Mouse (Mus musculus) ES-Bruce4 (cell line): ENCODE results near the gene Lrrk1. TPM values are rescaled to one million over a fixed set of nuclear protein-coding genes. Genes with fewer than 3 reads are reported as not detected.

Source experiments
- H3K27ac ChIP-seq: 2 replicates; pipeline ENCODE4 v1.5.1; 2012; ENCODE audit warnings: low read length, inconsistent platforms; ENCODE audit not compliant: insufficient read depth
- H3K27me3 ChIP-seq: 2 replicates; pipeline ENCODE4 v1.6.1; 2012; ENCODE audit warnings: mild to moderate bottlenecking, low read length, inconsistent platforms; ENCODE audit not compliant: control insufficient read depth, poor library complexity, insufficient read depth, severe bottlenecking
- H3K36me3 ChIP-seq: 2 replicates; pipeline ENCODE4 v1.6.1; 2012; ENCODE audit warnings: inconsistent platforms, mild to moderate bottlenecking, low read length, moderate library complexity; ENCODE audit not compliant: control insufficient read depth, poor library complexity, insufficient read depth, severe bottlenecking
- H3K4me1 ChIP-seq: one replicate; pipeline ENCODE4 v1.8.1; 2011; ENCODE audit warnings: low read length; ENCODE audit not compliant: control insufficient read depth, insufficient read depth
- H3K4me3 ChIP-seq: 2 replicates; pipeline ENCODE4 v1.5.1; 2011; ENCODE audit warnings: low read depth, mild to moderate bottlenecking, low read length
- H3K9ac ChIP-seq: 2 replicates; pipeline ENCODE4 v1.6.1; 2012; ENCODE audit warnings: low read depth, mild to moderate bottlenecking, inconsistent platforms; ENCODE audit not compliant: poor library complexity, severe bottlenecking
- H3K9me3 ChIP-seq: replicated peaks from 2 replicates; pipeline ENCODE4 v1.6.1; 2012; ENCODE audit warnings: mild to moderate bottlenecking, low read length, inconsistent platforms; ENCODE audit not compliant: control insufficient read depth, poor library complexity, insufficient read depth, severe bottlenecking
- CTCF ChIP-seq: IDR thresholded peaks from one replicate; pipeline ENCODE4 v1.8.1; 2011; ENCODE audit warnings: low read depth, low read length
- EP300 ChIP-seq: IDR thresholded peaks from 2 replicates; pipeline ENCODE4 v1.6.1; 2011; ENCODE audit warnings: low read depth, low read length; ENCODE audit not compliant: insufficient read depth
- POLR2A ChIP-seq: IDR thresholded peaks from one replicate; pipeline ENCODE4 v1.8.1; 2011; ENCODE audit warnings: low read length; ENCODE audit not compliant: insufficient read depth
- polyA plus RNA-seq: library from polyadenylated mRNA; stranded (reverse); fragments of >200 nt; gene quantifications from 2 replicates; pipeline ENCODE4 v1.2.4, GENCODE M21; 2011; ENCODE audit warnings: low read depth; ENCODE audit not compliant: missing spikeins, insufficient read depth, insufficient read length

The Lrrk1 gene
- polyA plus RNA-seq, 1 experiment: 6.4 TPM

DNA sequence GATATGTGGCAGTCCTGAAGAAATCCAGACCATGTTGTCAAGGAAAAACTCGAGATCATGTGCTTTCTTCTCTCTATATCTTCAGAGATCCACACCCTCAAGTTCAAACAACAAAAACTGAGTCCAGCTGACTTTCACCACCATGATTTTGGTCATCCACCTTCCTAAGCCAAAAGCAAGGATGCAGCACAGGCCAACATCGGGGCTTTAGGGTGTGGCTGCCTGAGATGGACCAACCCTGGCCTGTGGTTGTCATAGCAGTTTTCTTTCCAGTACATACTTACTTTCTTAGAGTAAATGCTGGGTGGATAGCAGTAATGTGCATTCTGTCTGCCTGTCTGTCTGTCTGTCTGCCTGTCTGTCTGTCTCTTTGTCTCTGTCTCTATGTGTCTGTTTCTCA, 22.7 kb downstream of the Lrrk1 start:
- Histone ChIP-seq H3K4me3 (no peak overlapping the region), H3K27me3 (no peaks in the 10 kb centered on the region), H3K4me1 (no peaks in the 10 kb centered on the region), H3K27ac (no peak overlapping the region), H3K9me3 (no peaks in the 10 kb centered on the region), H3K36me3 (no peaks in the 10 kb centered on the region), H3K9ac (no peak overlapping the region)
- TF ChIP-seq POLR2A: no peak
- TF ChIP-seq CTCF: no peak
- no peak for TF ChIP-seq EP300

- H3K36me3 ChIP-seq: no peaks in the 10 kb centered on the region
- H3K4me1 ChIP-seq: no peaks in the 10 kb centered on the region
- no peaks in the 10 kb centered on the region for H3K9me3 ChIP-seq
- no peak for TF ChIP-seq EP300
- no peak for TF ChIP-seq CTCF
- no peak for TF ChIP-seq POLR2A
- H3K27ac ChIP-seq: no peak overlapping the region
- no peak overlapping the region for H3K4me3 ChIP-seq
- H3K9ac ChIP-seq: no peak overlapping the region
- no peaks in the 10 kb centered on the region for H3K27me3 ChIP-seq
Measured at GRCm38 (mm10) chr7:66364491-66364890, 23.7 kb downstream of the Lrrk1 start.

- H3K4me3 ChIP-seq: no peak overlapping the region
- no peaks in the 10 kb centered on the region for H3K27me3 ChIP-seq
- no peak overlapping the region for H3K9ac ChIP-seq
- no peaks in the 10 kb centered on the region for H3K9me3 ChIP-seq
- H3K27ac ChIP-seq: no peak overlapping the region
- no peak for TF ChIP-seq EP300
- TF ChIP-seq POLR2A: no peak
- no peak for TF ChIP-seq CTCF
- no peaks in the 10 kb centered on the region for H3K4me1 ChIP-seq
- H3K36me3 ChIP-seq: no peaks in the 10 kb centered on the region
Measured at GRCm38 (mm10) chr7:66359044-66359443, 29.1 kb downstream of the Lrrk1 start.

DNA sequence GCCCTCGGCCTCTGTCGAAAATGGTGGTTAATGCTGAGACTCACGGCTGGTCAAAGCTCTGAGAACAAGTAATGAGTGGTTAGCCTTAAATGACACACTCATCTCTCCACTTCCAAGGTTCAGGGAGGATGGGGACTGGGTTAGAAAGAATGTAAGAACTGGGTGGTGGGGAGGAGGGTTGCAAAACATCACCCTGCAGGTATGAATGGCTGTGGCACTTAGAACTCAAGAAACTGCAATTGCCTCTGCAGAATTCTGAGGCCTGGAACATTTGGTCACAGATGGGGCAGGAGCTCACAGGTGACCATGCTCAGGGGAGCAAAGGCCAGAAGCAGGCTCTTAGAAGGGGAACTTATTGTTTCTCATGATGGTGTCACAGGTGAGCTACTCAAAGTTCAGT, 29.7 kb downstream of the Lrrk1 start:
- H3K9me3 ChIP-seq: no peaks in the 10 kb centered on the region
- no peak for TF ChIP-seq POLR2A
- no peak for TF ChIP-seq CTCF
- TF ChIP-seq EP300: no peak
- H3K4me3 ChIP-seq: no peak overlapping the region
- H3K27ac ChIP-seq: no peak overlapping the region
- no peaks in the 10 kb centered on the region for H3K27me3 ChIP-seq
- H3K4me1 ChIP-seq: no peaks in the 10 kb centered on the region
- H3K9ac ChIP-seq: no peak overlapping the region
- H3K36me3 ChIP-seq: no peaks in the 10 kb centered on the region

GRCm38 (mm10) chr7:66355791-66356522, 32.2 kb downstream of the Lrrk1 start:
- H3K9me3 ChIP-seq: no peaks in the 10 kb centered on the region
- no peaks in the 10 kb centered on the region for H3K4me1 ChIP-seq
- TF ChIP-seq EP300: no peak
- TF ChIP-seq CTCF: no peak
- no peak for TF ChIP-seq POLR2A
- H3K27ac ChIP-seq: no peak overlapping the region
- no peak overlapping the region for H3K9ac ChIP-seq
- H3K36me3 ChIP-seq: no peaks in the 10 kb centered on the region
- H3K4me3 ChIP-seq: no peak overlapping the region
- no peaks in the 10 kb centered on the region for H3K27me3 ChIP-seq

- H3K4me1 ChIP-seq: no peaks in the 10 kb centered on the region
- H3K36me3 ChIP-seq: no peaks in the 10 kb centered on the region
- H3K9me3 ChIP-seq: no peaks in the 10 kb centered on the region
- no peak overlapping the region for H3K4me3 ChIP-seq
- TF ChIP-seq EP300 (no peak), POLR2A (no peak), CTCF (no peak)
- H3K27ac ChIP-seq: no peak overlapping the region
- no peak overlapping the region for H3K9ac ChIP-seq
- H3K27me3 ChIP-seq: no peaks in the 10 kb centered on the region
Measured at GRCm38 (mm10) chr7:66354911-66355310, 33.2 kb downstream of the Lrrk1 start.
